Mouse (Mus musculus): Measurements from ENCODE around the gene Ctnnbip1.

DNA sequence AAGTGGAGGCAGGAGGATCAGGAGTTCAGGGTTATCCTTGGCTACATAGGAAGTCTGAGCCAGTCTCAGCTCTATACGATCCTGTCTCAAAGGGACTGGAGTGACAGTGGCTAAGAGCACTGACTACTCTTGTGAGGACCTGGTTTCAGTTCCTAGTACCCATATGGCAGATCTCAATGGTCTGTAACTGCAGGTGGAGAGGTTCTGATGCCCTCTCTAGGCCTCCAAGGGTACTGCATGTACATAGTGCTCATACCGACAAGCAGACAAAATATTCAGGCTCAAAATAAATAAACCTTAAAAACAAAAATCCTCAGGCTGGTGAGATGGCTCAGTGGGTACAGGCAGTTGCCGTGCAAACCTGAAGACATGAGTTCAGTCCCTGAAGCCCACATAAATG is 26.9 kb upstream of the Ctnnbip1 start:
- TF ChIP-seq POLR2A (IDR thresholded peaks at IDR 0.05; ENCODE audit: extremely low read depth, insufficient read depth, low read length) (no peak), CTCF (IDR thresholded peaks at IDR 0.05; ENCODE audit: extremely low read depth, insufficient read depth, low read length) (no peak)

All from cortical plate, adult 2 months (tissue).